Mouse (Mus musculus) right cerebral cortex, adult 18-20 months (tissue): ENCODE data around the gene Asic1.
A peak's percentile ranks its signal among the peaks of the same experiment; 100 is the strongest.
"Not testable (repeated sequence)": the region's sequence is repeated elsewhere in the genome, so short reads cannot be mapped to it uniquely, and the experiment has no call there.

Experiments
- DNase-seq: peaks from one replicate; pipeline ENCODE4 v3.0.0; 2022; ENCODE audit warnings: mixed read lengths

Asic1 gene

GRCm38 (mm10) chr15:99664600-99665451 is 5.3 kb upstream of the Asic1 start:
- DNase-seq: peak; percentile 86

- no peak for DNase-seq
Measured at GRCm38 (mm10) chr15:99667544-99667943, 2.6 kb upstream of the Asic1 start.

- DNase-seq: peak; percentile 81
Measured at GRCm38 (mm10) chr15:99668881-99669280, 1.3 kb upstream of the Asic1 start.

- DNase-seq: no peak
Measured at GRCm38 (mm10) chr15:99669392-99669791, 776 bp upstream of the Asic1 start.

GRCm38 (mm10) chr15:99670964-99671670 is 949 bp downstream of the Asic1 start:
- DNase-seq: no peak

GRCm38 (mm10) chr15:99671783-99672182 is 1.6 kb downstream of the Asic1 start:
- DNase-seq: peak; percentile 62

GRCm38 (mm10) chr15:99674866-99675265 is 4.7 kb downstream of the Asic1 start:
- DNase-seq: no peak

- DNase-seq: peak; percentile 40
Measured at GRCm38 (mm10) chr15:99677089-99677488, 6.9 kb downstream of the Asic1 start.

GRCm38 (mm10) chr15:99678063-99678800 is 8.1 kb downstream of the Asic1 start:
- DNase-seq: no peak

- DNase-seq: no peak
Measured at GRCm38 (mm10) chr15:99679008-99679407, 8.8 kb downstream of the Asic1 start.

- no peak for DNase-seq
Measured at GRCm38 (mm10) chr15:99682880-99683279, 12.7 kb downstream of the Asic1 start.

GRCm38 (mm10) chr15:99684156-99684555 is 14.0 kb downstream of the Asic1 start:
- no peak for DNase-seq

- peak; percentile 69 for DNase-seq
Measured at GRCm38 (mm10) chr15:99688712-99689111, 18.5 kb downstream of the Asic1 start.

- DNase-seq: no peak
Measured at GRCm38 (mm10) chr15:99690924-99691323, 20.8 kb downstream of the Asic1 start.

GRCm38 (mm10) chr15:99691976-99692375 is 21.8 kb downstream of the Asic1 start:
- no peak for DNase-seq

GRCm38 (mm10) chr15:99697309-99697708 is 27.1 kb downstream of the Asic1 start:
- DNase-seq: no peak

GRCm38 (mm10) chr15:99698533-99699085 is 28.4 kb downstream of the Asic1 start:
- peak; percentile 70 for DNase-seq

- no peak for DNase-seq
Measured at GRCm38 (mm10) chr15:99699715-99700114, 29.5 kb downstream of the Asic1 start.

- DNase-seq: no peak
Measured at GRCm38 (mm10) chr15:99700219-99701106, 30.3 kb downstream of the Asic1 start.

GRCm38 (mm10) chr15:99701640-99701998 is 31.5 kb downstream of the Asic1 start:
- not testable (repeated sequence) for DNase-seq

GRCm38 (mm10) chr15:99701999-99702900 is 32.1 kb downstream of the Asic1 start, which contains the start of gene Smarcd1:
Gene Smarcd1, plus strand, starts transcription at chr15:99702129.
- peak; percentile 96 for DNase-seq
